Mouse (Mus musculus): ENCODE data around the gene Nlrp6. TPM values are rescaled to one million over a fixed set of nuclear protein-coding genes. Genes with fewer than 3 reads are reported as not detected.

Gene Nlrp6
- polyA plus RNA-seq, 1 experiment, result 0.32 TPM

GRCm38 (mm10) chr7:140939669-140940171, 19.0 kb downstream of the Nlrp6 start:
- no peak for DNase-seq
- H3K27ac ChIP-seq (ENCODE audit: control insufficient read depth, insufficient read depth, low read length), result no peak overlapping the region
- TF ChIP-seq CTCF (IDR thresholded peaks at IDR 0.05; ENCODE audit: borderline replicate concordance, control insufficient read depth, extremely low read depth, insufficient read depth, low read length, poor library complexity) (no peak), POLR2A (IDR thresholded peaks at IDR 0.05; ENCODE audit: control insufficient read depth, extremely low read depth, insufficient read depth, low read length, poor library complexity) (no peak)
- peaks cover 12% of the 10 kb centered on the region for H3K4me1 ChIP-seq (replicated peaks; ENCODE audit: control insufficient read depth, insufficient read depth, low read length)
- H3K36me3 ChIP-seq (ENCODE audit: control insufficient read depth, insufficient read depth, low read length), result no peaks in the 10 kb centered on the region
- no peaks in the 10 kb centered on the region for H3K27me3 ChIP-seq (ENCODE audit: control insufficient read depth, insufficient read depth, low read length)
- no peak overlapping the region for H3K4me3 ChIP-seq (ENCODE audit: control insufficient read depth, insufficient read depth, low read length)
- WGBS, result 92% methylated on average over 8 of the region's 8 CpGs

GRCm38 (mm10) chr7:140941222-140942051, 20.7 kb downstream of the Nlrp6 start, which contains the start of gene Pgghg:
Gene Pgghg, plus strand, starts transcription at chr7:140941391.
- Histone ChIP-seq H3K4me1 (replicated peaks; ENCODE audit: control insufficient read depth, insufficient read depth, low read length) (peaks cover 22% of the 10 kb centered on the region), H3K27ac (ENCODE audit: control insufficient read depth, insufficient read depth, low read length) (peak within 1 kb of the TSS; percentile 65), H3K36me3 (ENCODE audit: control insufficient read depth, insufficient read depth, low read length) (no peaks in the 10 kb centered on the region), H3K27me3 (ENCODE audit: control insufficient read depth, insufficient read depth, low read length) (no peaks in the 10 kb centered on the region), H3K4me3 (ENCODE audit: control insufficient read depth, insufficient read depth, low read length) (peak within 1 kb of the TSS; percentile 77)
- WGBS, result 1% methylated on average over 33 of the region's 33 CpGs
- DNase-seq, result peak; percentile 81
- peak; percentile 97 for TF ChIP-seq CTCF (IDR thresholded peaks at IDR 0.05; ENCODE audit: borderline replicate concordance, control insufficient read depth, extremely low read depth, insufficient read depth, low read length, poor library complexity)
- TF ChIP-seq POLR2A (IDR thresholded peaks at IDR 0.05; ENCODE audit: control insufficient read depth, extremely low read depth, insufficient read depth, low read length, poor library complexity), result peak; percentile 50

GRCm38 (mm10) chr7:140942341-140942740, 21.6 kb downstream of the Nlrp6 start:
- no peaks in the 10 kb centered on the region for H3K27me3 ChIP-seq (ENCODE audit: control insufficient read depth, insufficient read depth, low read length)
- DNase-seq, result peak; percentile 18
- H3K27ac ChIP-seq (ENCODE audit: control insufficient read depth, insufficient read depth, low read length), result peak overlapping the region; percentile 65
- H3K36me3 ChIP-seq (ENCODE audit: control insufficient read depth, insufficient read depth, low read length), result no peaks in the 10 kb centered on the region
- H3K4me3 ChIP-seq (ENCODE audit: control insufficient read depth, insufficient read depth, low read length), result peak overlapping the region; percentile 77
- H3K4me1 ChIP-seq (replicated peaks; ENCODE audit: control insufficient read depth, insufficient read depth, low read length), result peaks cover 31% of the 10 kb centered on the region
- TF ChIP-seq CTCF (IDR thresholded peaks at IDR 0.05; ENCODE audit: borderline replicate concordance, control insufficient read depth, extremely low read depth, insufficient read depth, low read length, poor library complexity), result no peak
- no peak for TF ChIP-seq POLR2A (IDR thresholded peaks at IDR 0.05; ENCODE audit: control insufficient read depth, extremely low read depth, insufficient read depth, low read length, poor library complexity)
- 66% methylated on average over 9 of the region's 9 CpGs for WGBS

GRCm38 (mm10) chr7:140942811-140943210, 22.1 kb downstream of the Nlrp6 start:
- no peaks in the 10 kb centered on the region for H3K27me3 ChIP-seq (ENCODE audit: control insufficient read depth, insufficient read depth, low read length)
- no peak overlapping the region for H3K27ac ChIP-seq (ENCODE audit: control insufficient read depth, insufficient read depth, low read length)
- no peaks in the 10 kb centered on the region for H3K36me3 ChIP-seq (ENCODE audit: control insufficient read depth, insufficient read depth, low read length)
- peaks cover 33% of the 10 kb centered on the region for H3K4me1 ChIP-seq (replicated peaks; ENCODE audit: control insufficient read depth, insufficient read depth, low read length)
- H3K4me3 ChIP-seq (ENCODE audit: control insufficient read depth, insufficient read depth, low read length), result no peak overlapping the region
- 90% methylated on average over 10 of the region's 10 CpGs for WGBS
- no peak for DNase-seq
- no peak for TF ChIP-seq CTCF (IDR thresholded peaks at IDR 0.05; ENCODE audit: borderline replicate concordance, control insufficient read depth, extremely low read depth, insufficient read depth, low read length, poor library complexity)
- TF ChIP-seq POLR2A (IDR thresholded peaks at IDR 0.05; ENCODE audit: control insufficient read depth, extremely low read depth, insufficient read depth, low read length, poor library complexity), result no peak

- WGBS, result 79% methylated on average over 4 of the region's 4 CpGs
- peaks cover 33% of the 10 kb centered on the region for H3K4me1 ChIP-seq (replicated peaks; ENCODE audit: control insufficient read depth, insufficient read depth, low read length)
- no peak overlapping the region for H3K27ac ChIP-seq (ENCODE audit: control insufficient read depth, insufficient read depth, low read length)
- no peak for DNase-seq
- no peaks in the 10 kb centered on the region for H3K27me3 ChIP-seq (ENCODE audit: control insufficient read depth, insufficient read depth, low read length)
- H3K4me3 ChIP-seq (ENCODE audit: control insufficient read depth, insufficient read depth, low read length), result no peak overlapping the region
- H3K36me3 ChIP-seq (ENCODE audit: control insufficient read depth, insufficient read depth, low read length), result no peaks in the 10 kb centered on the region
- TF ChIP-seq POLR2A (IDR thresholded peaks at IDR 0.05; ENCODE audit: control insufficient read depth, extremely low read depth, insufficient read depth, low read length, poor library complexity) (no peak), CTCF (IDR thresholded peaks at IDR 0.05; ENCODE audit: borderline replicate concordance, control insufficient read depth, extremely low read depth, insufficient read depth, low read length, poor library complexity) (no peak)
These were observed 22.7 kb downstream of the Nlrp6 start for GRCm38 (mm10) chr7:140943356-140943755.

GRCm38 (mm10) chr7:140944236-140944635, 23.5 kb downstream of the Nlrp6 start:
- H3K4me3 ChIP-seq (ENCODE audit: control insufficient read depth, insufficient read depth, low read length), result no peak overlapping the region
- TF ChIP-seq CTCF (IDR thresholded peaks at IDR 0.05; ENCODE audit: borderline replicate concordance, control insufficient read depth, extremely low read depth, insufficient read depth, low read length, poor library complexity) (no peak), POLR2A (IDR thresholded peaks at IDR 0.05; ENCODE audit: control insufficient read depth, extremely low read depth, insufficient read depth, low read length, poor library complexity) (no peak)
- H3K36me3 ChIP-seq (ENCODE audit: control insufficient read depth, insufficient read depth, low read length), result no peaks in the 10 kb centered on the region
- peaks cover 33% of the 10 kb centered on the region for H3K4me1 ChIP-seq (replicated peaks; ENCODE audit: control insufficient read depth, insufficient read depth, low read length)
- no peaks in the 10 kb centered on the region for H3K27me3 ChIP-seq (ENCODE audit: control insufficient read depth, insufficient read depth, low read length)
- WGBS, result 94% methylated on average over 7 of the region's 7 CpGs
- no peak overlapping the region for H3K27ac ChIP-seq (ENCODE audit: control insufficient read depth, insufficient read depth, low read length)
- DNase-seq, result no peak
